Mouse (Mus musculus): ENCODE measurements around the gene Tmtc4. TPM values are rescaled to one million over a fixed set of nuclear protein-coding genes. Genes with fewer than 3 reads are reported as not detected.

Gene Tmtc4
- polyA plus RNA-seq, 1 experiment from 2014 or later, result 22.3 TPM

- Histone ChIP-seq H3K4me3 (replicated peaks; ENCODE audit: low read length) (no peak overlapping the region), H3K4me2 (ENCODE audit: low read depth, low read length) (no peak overlapping the region), H3K9ac (ENCODE audit: low read length) (no peak overlapping the region), H3K4me1 (ENCODE audit: control insufficient read depth, insufficient read depth, low read length) (no peaks in the 10 kb centered on the region), H3K9me3 (replicated peaks; ENCODE audit: control insufficient read depth, low read length) (no peaks in the 10 kb centered on the region), H3K27ac (ENCODE audit: low read length) (no peak overlapping the region), H3K36me3 (ENCODE audit: control insufficient read depth, insufficient read depth, low read length) (no peaks in the 10 kb centered on the region), H3K27me3 (ENCODE audit: control insufficient read depth, insufficient read depth, low read length) (no peaks in the 10 kb centered on the region)
- WGBS, result 76% methylated on average over 4 of the region's 4 CpGs
- no peak for ATAC-seq (ENCODE audit: insufficient read depth, low FRiP score)
These were observed 100.4 kb downstream of the Tmtc4 start for GRCm38 (mm10) chr14:122883410-122883806.

DNA sequence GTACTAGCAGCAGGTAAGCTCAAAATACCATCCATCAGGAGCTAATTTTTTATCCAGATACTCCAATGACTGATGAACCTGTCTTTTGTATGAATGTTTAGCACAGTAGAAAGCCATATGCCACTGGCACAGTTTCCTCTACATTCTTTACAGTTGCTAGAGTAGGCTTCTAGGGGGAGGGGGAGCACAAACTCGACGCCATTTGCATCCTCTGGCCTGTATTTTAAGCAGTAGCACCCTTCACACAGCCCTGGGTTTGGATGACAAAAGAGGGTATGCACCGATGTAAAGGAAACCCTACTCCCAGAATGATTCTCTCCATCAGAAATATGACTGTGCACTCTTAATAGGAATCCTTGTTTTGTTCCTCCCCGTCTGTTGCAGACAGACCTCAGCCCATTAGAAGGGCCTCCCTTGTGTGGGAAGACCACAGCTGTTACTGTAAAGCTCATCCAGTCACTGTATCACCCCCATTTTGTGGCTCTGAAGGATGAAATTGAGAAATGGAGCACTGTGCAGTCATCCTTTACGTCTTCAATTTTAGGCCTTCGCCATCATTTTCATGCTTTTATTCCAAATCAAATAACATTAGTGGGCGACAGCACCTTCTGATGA is 100.9 kb downstream of the Tmtc4 start:
- WGBS, result 76% methylated on average over 7 of the region's 7 CpGs
- H3K4me2 ChIP-seq (ENCODE audit: low read depth, low read length), result no peak overlapping the region

GRCm38 (mm10) chr14:122882201-122882639 is 101.6 kb downstream of the Tmtc4 start:
- ATAC-seq (ENCODE audit: insufficient read depth, low FRiP score), result no peak
- WGBS, result 75% methylated on average over 9 of the region's 9 CpGs
- Histone ChIP-seq H3K4me1 (ENCODE audit: control insufficient read depth, insufficient read depth, low read length) (no peaks in the 10 kb centered on the region), H3K36me3 (ENCODE audit: control insufficient read depth, insufficient read depth, low read length) (no peaks in the 10 kb centered on the region), H3K4me3 (replicated peaks; ENCODE audit: low read length) (no peak overlapping the region), H3K4me2 (ENCODE audit: low read depth, low read length) (no peak overlapping the region), H3K9ac (ENCODE audit: low read length) (no peak overlapping the region), H3K9me3 (replicated peaks; ENCODE audit: control insufficient read depth, low read length) (no peaks in the 10 kb centered on the region), H3K27me3 (ENCODE audit: control insufficient read depth, insufficient read depth, low read length) (no peaks in the 10 kb centered on the region), H3K27ac (ENCODE audit: low read length) (no peak overlapping the region)

More for the DNA sequence above, 100.9 kb downstream of the Tmtc4 start:
- H3K4me1 ChIP-seq (ENCODE audit: control insufficient read depth, insufficient read depth, low read length), result no peaks in the 10 kb centered on the region
- H3K4me3 ChIP-seq (replicated peaks; ENCODE audit: low read length), result no peak overlapping the region
- no peaks in the 10 kb centered on the region for H3K9me3 ChIP-seq (replicated peaks; ENCODE audit: control insufficient read depth, low read length)
- H3K27me3 ChIP-seq (ENCODE audit: control insufficient read depth, insufficient read depth, low read length), result no peaks in the 10 kb centered on the region
- H3K27ac ChIP-seq (ENCODE audit: low read length), result no peak overlapping the region
- H3K9ac ChIP-seq (ENCODE audit: low read length), result no peak overlapping the region
- H3K36me3 ChIP-seq (ENCODE audit: control insufficient read depth, insufficient read depth, low read length), result no peaks in the 10 kb centered on the region
- no peak for ATAC-seq (ENCODE audit: insufficient read depth, low FRiP score)

DNA sequence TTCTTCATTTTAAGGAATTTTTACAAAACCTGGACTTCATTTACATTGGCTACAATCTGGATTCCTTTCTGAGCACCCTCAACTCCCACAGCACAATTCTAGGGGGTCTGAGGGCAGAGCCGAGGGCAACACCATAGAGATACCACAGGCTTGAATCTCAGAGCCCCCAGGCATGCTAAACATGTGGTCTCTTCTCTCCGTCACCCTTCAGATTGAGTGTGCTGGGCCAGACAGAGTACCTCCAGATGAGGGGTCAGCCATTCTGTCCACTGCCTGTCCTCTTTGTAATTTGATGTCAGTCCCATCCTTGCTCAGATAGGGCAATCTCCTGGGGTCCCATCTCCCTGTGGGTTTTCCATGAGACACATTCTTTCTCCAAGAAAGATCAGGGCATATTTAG is 102.1 kb downstream of the Tmtc4 start:
- H3K4me3 ChIP-seq (replicated peaks; ENCODE audit: low read length), result no peak overlapping the region
- WGBS, result 72% methylated on average over 2 of the region's 2 CpGs
- no peak for ATAC-seq (ENCODE audit: insufficient read depth, low FRiP score)

GRCm38 (mm10) chr14:122880291-122880690 is 103.5 kb downstream of the Tmtc4 start:
- no peaks in the 10 kb centered on the region for H3K9me3 ChIP-seq (replicated peaks; ENCODE audit: control insufficient read depth, low read length)

More for the DNA sequence above, 102.1 kb downstream of the Tmtc4 start:
- Histone ChIP-seq H3K4me1 (ENCODE audit: control insufficient read depth, insufficient read depth, low read length) (no peaks in the 10 kb centered on the region), H3K27me3 (ENCODE audit: control insufficient read depth, insufficient read depth, low read length) (no peaks in the 10 kb centered on the region), H3K36me3 (ENCODE audit: control insufficient read depth, insufficient read depth, low read length) (no peaks in the 10 kb centered on the region), H3K9me3 (replicated peaks; ENCODE audit: control insufficient read depth, low read length) (no peaks in the 10 kb centered on the region), H3K9ac (ENCODE audit: low read length) (no peak overlapping the region), H3K4me2 (ENCODE audit: low read depth, low read length) (no peak overlapping the region), H3K27ac (ENCODE audit: low read length) (no peak overlapping the region)

DNA sequence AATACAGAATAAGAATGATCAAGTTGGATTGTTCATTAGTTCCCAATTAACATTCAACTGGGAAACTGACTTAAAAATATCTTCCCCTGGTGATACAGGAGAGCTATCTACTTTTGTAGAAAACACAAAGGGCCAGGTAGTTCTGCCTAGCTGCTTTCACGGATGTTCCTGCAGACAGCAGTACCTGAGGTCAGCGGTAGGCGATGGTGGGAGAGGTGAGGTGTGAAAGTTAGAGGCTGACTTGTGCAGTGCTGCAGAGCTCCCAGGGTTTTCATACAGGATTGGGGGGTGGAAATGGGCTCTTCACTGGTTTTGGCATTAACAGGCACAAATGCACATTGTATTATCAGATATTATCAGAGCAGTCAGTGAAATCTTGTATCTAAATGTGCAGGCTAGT is 106.0 kb downstream of the Tmtc4 start:
- H3K4me1 ChIP-seq (ENCODE audit: control insufficient read depth, insufficient read depth, low read length), result no peaks in the 10 kb centered on the region
- no peaks in the 10 kb centered on the region for H3K9me3 ChIP-seq (replicated peaks; ENCODE audit: control insufficient read depth, low read length)
- H3K27me3 ChIP-seq (ENCODE audit: control insufficient read depth, insufficient read depth, low read length), result no peaks in the 10 kb centered on the region
- ATAC-seq (ENCODE audit: insufficient read depth, low FRiP score), result no peak
- H3K4me3 ChIP-seq (replicated peaks; ENCODE audit: low read length), result no peak overlapping the region
- H3K9ac ChIP-seq (ENCODE audit: low read length), result no peak overlapping the region
- H3K27ac ChIP-seq (ENCODE audit: low read length), result no peak overlapping the region
- 80% methylated on average over 3 of the region's 3 CpGs for WGBS
- H3K4me2 ChIP-seq (ENCODE audit: low read depth, low read length), result no peak overlapping the region
- H3K36me3 ChIP-seq (ENCODE audit: control insufficient read depth, insufficient read depth, low read length), result no peaks in the 10 kb centered on the region

More at GRCm38 (mm10) chr14:122880291-122880690, 103.5 kb downstream of the Tmtc4 start:
- H3K4me2 ChIP-seq (ENCODE audit: low read depth, low read length), result no peak overlapping the region
- no peak overlapping the region for H3K27ac ChIP-seq (ENCODE audit: low read length)
- WGBS, result 83% methylated on average over 7 of the region's 7 CpGs
- H3K4me3 ChIP-seq (replicated peaks; ENCODE audit: low read length), result no peak overlapping the region
- H3K36me3 ChIP-seq (ENCODE audit: control insufficient read depth, insufficient read depth, low read length), result no peaks in the 10 kb centered on the region
- H3K4me1 ChIP-seq (ENCODE audit: control insufficient read depth, insufficient read depth, low read length), result no peaks in the 10 kb centered on the region
- ATAC-seq (ENCODE audit: insufficient read depth, low FRiP score), result no peak
- H3K27me3 ChIP-seq (ENCODE audit: control insufficient read depth, insufficient read depth, low read length), result no peaks in the 10 kb centered on the region
- no peak overlapping the region for H3K9ac ChIP-seq (ENCODE audit: low read length)

GRCm38 (mm10) chr14:122876723-122877122 is 107.1 kb downstream of the Tmtc4 start:
- Histone ChIP-seq H3K36me3 (ENCODE audit: control insufficient read depth, insufficient read depth, low read length) (no peaks in the 10 kb centered on the region), H3K9me3 (replicated peaks; ENCODE audit: control insufficient read depth, low read length) (no peaks in the 10 kb centered on the region), H3K27ac (ENCODE audit: low read length) (no peak overlapping the region), H3K27me3 (ENCODE audit: control insufficient read depth, insufficient read depth, low read length) (no peaks in the 10 kb centered on the region), H3K4me1 (ENCODE audit: control insufficient read depth, insufficient read depth, low read length) (no peaks in the 10 kb centered on the region), H3K9ac (ENCODE audit: low read length) (no peak overlapping the region), H3K4me2 (ENCODE audit: low read depth, low read length) (no peak overlapping the region), H3K4me3 (replicated peaks; ENCODE audit: low read length) (no peak overlapping the region)
- WGBS, result 67% methylated on average over 7 of the region's 7 CpGs
- no peak for ATAC-seq (ENCODE audit: insufficient read depth, low FRiP score)

GRCm38 (mm10) chr14:122876163-122876562 is 107.7 kb downstream of the Tmtc4 start:
- Histone ChIP-seq H3K4me2 (ENCODE audit: low read depth, low read length) (no peak overlapping the region), H3K27me3 (ENCODE audit: control insufficient read depth, insufficient read depth, low read length) (no peaks in the 10 kb centered on the region), H3K27ac (ENCODE audit: low read length) (no peak overlapping the region), H3K4me1 (ENCODE audit: control insufficient read depth, insufficient read depth, low read length) (no peaks in the 10 kb centered on the region), H3K9ac (ENCODE audit: low read length) (no peak overlapping the region), H3K9me3 (replicated peaks; ENCODE audit: control insufficient read depth, low read length) (no peaks in the 10 kb centered on the region), H3K36me3 (ENCODE audit: control insufficient read depth, insufficient read depth, low read length) (no peaks in the 10 kb centered on the region), H3K4me3 (replicated peaks; ENCODE audit: low read length) (no peak overlapping the region)
- peak; percentile 80; the same call in 1 of the 2 replicates for ATAC-seq (ENCODE audit: insufficient read depth, low FRiP score)
- WGBS, result 3% methylated on average over 6 of the region's 6 CpGs

- Histone ChIP-seq H3K36me3 (ENCODE audit: control insufficient read depth, insufficient read depth, low read length) (no peaks in the 10 kb centered on the region), H3K4me3 (replicated peaks; ENCODE audit: low read length) (no peak overlapping the region), H3K4me1 (ENCODE audit: control insufficient read depth, insufficient read depth, low read length) (no peaks in the 10 kb centered on the region), H3K27ac (ENCODE audit: low read length) (no peak overlapping the region), H3K9ac (ENCODE audit: low read length) (no peak overlapping the region), H3K4me2 (ENCODE audit: low read depth, low read length) (no peak overlapping the region), H3K9me3 (replicated peaks; ENCODE audit: control insufficient read depth, low read length) (no peaks in the 10 kb centered on the region), H3K27me3 (ENCODE audit: control insufficient read depth, insufficient read depth, low read length) (no peaks in the 10 kb centered on the region)
- 76% methylated on average over 6 of the region's 6 CpGs for WGBS
- no peak for ATAC-seq (ENCODE audit: insufficient read depth, low FRiP score)
These were observed 108.2 kb downstream of the Tmtc4 start for GRCm38 (mm10) chr14:122875636-122876035.

Data from stomach, embryonic 16.5 days (tissue).